Mouse (Mus musculus) lung, postnatal 0 days (tissue): ENCODE results near the gene Arl10.

Source experiments
- CTCF ChIP-seq: IDR thresholded peaks from 2 replicates; pipeline ENCODE4 v1.5.1; 2016; ENCODE audit warnings: antibody characterized with exemption, mild to moderate bottlenecking
- EP300 ChIP-seq: IDR thresholded peaks from 2 replicates; pipeline ENCODE4 v1.6.1; 2016; ENCODE audit warnings: antibody characterized with exemption, mild to moderate bottlenecking, control low read depth

- TF ChIP-seq EP300 (no peak; the same call in 1 of the 2 replicates), CTCF (no peak)
Measured at GRCm38 (mm10) chr13:54589414-54589995, 14.7 kb downstream of the Arl10 start.
